Mouse (Mus musculus) regulatory T cell (primary cell): ENCODE data around the gene Prdm5.

Experiments
- in situ Hi-C: fragments of 300-600 bp; cut with MboI, MseI; formaldehyde crosslinking; loops from one replicate; pipeline ENCODE4 v1.15.1; 2025; ENCODE audit warnings: high pct_unique_total_duplicates

Gene Prdm5

DNA sequence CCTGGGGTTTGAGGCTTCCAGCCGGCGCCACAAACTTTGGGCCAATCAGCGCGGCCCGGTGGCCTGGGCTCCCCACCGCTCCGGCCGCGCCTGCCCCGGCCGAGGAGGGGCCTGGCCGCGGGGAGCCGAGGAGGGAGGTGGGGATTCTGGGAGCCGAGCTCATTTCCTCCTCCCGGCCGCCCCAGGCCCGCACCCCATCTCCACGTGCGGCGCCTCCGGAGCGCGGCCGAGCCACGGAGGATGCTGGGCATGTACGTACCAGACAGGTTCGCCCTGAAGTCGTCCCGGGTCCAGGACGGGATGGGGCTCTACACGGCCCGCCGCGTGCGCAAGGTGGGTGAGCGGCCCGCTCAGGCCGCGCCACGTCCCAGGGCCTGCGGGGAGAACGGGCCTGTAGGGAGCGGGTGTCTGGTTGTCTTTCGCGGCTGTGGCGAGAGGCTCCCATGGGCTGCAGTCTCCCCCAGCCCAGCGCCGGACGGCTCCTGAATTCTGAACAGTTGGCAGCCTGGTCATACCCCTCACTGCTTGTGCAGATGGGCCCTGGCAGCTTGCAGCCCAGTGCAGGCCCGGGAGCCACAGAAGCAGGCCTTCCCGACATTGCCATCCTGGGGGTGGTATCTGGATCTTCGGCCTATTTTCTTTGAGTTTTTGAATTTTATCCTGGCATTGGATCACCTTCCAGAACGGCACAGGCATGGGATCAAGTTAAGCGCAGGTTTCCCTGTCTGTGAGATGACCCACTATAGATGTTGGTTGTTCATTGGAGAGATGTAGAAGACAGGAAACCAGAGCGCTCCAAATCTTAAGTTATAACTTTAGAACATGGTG is at the start of gene Prdm5:
Gene Prdm5, plus strand, starts transcription at position 128 of the 828 bp plus-strand sequence.
- in situ Hi-C loops, result loop anchor here (5.0 kb wide), 1 partner anchor 97 kb away; no protein-coding TSS in a partner anchor

DNA sequence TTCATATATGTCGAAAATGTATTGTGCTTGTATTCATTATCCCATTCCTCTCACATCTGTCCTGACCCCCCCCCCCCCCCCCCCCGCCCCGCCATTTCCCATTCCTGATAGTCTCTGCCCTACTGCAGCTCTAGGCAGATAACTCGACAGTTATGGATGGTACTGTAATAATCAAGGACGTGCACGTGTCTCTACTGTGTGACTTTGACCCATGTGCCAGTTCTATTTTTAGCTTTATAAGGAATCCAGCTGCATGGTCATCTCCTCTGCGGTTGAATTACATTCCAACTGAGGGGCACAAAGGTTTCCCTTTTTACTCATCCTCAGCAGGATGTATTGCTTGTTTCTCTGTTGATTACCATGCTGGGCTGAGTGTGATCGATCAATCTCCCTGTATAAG is 39.3 kb upstream of the Prdm5 start:
- in situ Hi-C loops, result no loop called here

DNA sequence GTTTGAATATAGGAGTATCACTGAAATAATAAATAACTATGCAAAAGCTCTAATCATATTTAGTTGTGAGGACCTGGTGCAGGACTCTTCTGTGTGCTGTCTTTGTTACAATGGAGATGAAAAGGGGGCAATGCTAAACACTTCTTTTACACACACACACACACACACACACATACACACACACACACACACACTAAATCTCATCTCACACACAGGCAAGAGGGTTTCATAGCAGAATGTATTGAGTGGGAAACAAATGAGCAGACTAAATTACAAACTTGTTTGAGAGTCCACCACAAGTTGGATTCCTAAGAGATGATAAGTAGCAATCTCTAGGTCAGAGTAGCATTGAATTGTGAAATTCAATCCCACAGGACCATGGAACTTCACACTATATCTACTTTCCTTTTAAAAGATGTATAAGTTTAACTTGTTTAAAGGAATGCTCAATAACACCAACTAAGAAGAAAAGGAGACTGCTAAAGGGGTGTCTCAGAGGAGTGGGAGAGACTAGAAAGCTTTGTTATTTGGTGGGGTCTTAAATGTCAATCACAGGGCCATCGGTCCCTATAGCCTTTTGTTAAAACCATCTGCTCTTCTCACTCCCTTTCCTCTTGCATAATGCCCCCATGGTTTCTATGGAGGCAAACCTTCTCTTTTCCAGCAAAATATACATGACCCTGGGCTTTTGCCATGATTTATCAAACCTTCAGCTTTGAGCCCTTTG is 35.5 kb upstream of the Prdm5 start:
- in situ Hi-C loops, result no loop called here

DNA sequence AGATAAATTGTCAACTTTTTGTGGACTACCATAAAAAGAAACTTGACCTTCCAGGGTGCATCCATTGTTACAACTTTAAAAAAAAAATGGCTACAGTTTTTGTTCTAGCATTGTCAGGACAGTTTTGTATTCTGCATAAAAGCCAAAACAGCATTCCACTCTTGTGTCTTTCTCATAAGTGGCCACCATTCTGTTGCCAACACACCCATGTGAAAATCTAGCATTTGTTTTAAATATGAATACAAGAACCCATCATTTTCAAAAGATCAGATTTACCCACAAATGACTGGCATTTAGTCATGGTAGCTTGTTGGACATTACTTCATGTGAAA is 35.0 kb upstream of the Prdm5 start:
- in situ Hi-C loops, result no loop called here

DNA sequence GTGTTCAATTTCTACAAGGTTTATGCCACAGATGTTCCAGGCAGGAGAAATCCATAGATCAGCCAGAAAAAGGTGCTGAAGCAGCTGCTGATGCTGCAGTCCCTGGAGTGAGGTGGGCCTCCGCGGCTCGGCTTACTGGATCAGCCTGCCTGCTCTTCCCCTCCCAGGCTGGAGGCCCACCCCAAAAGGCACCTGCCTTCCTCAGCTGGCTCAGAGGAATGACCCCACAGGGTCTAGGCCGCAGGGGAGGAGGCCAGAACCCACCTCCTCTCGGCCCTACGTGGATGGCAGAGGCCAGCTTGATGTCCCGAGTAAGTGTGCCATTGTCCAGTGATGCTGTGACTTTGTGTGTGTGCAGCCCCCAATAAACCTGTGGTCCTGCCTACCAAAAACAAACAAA is 20.6 kb upstream of the Prdm5 start:
- in situ Hi-C loops, result no loop called here

DNA sequence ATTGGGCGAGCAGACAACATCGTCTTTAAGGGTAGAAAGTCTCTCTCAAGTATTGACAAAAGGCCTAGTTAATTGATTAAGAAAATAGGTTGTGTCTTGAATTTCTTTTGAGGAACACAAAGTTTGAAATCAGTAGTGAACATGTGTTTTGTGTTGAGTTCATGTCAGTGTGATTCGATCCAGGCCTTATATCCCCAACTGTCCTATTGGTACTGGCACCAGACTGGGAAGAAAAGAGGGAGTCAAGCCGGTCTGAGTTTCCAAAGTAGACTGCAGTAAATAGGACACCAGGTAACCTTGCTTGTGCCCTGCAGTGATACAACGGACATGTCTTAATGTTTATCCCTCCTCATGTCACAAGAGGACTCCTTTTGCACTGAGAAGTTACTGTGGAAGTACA is 19.6 kb upstream of the Prdm5 start:
- in situ Hi-C loops, result no loop called here

DNA sequence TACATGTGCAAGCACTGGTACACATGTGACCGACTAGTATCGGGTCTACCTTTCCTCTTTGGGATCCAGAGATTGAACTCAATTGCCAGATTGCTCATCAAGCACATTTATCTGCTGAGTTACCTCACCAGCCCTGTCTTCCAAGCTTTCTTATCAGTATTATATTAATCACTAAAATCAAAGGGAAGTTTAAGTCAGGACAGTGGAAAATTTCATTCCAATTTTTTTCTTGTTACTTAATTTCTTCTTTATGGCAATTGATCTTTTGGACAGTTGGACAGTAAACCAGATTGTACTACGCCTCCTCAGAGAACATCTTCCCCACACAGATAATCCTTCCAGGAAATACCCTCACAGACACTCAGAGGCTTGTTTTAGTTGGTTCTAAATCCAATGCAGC is 18.7 kb upstream of the Prdm5 start:
- in situ Hi-C loops, result no loop called here

DNA sequence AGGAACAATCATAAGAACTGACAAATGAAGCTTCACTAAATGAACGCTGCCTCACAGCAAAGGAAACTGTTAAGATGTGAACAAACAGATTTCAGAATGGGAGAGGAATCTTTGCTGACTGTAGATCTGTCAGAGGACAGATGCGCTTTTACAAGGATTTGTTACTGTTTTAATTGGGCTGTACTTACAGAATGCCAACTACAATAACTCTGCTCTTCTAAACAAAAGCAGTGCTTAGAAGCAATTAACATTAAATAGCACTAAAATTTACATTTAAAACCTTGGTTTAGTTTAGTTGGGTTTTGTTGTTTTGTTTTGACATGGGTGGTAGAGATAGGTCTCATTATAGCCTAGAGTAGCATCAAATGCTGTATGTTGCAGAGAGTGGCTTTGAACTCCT is 14.3 kb upstream of the Prdm5 start:
- in situ Hi-C loops, result no loop called here

DNA sequence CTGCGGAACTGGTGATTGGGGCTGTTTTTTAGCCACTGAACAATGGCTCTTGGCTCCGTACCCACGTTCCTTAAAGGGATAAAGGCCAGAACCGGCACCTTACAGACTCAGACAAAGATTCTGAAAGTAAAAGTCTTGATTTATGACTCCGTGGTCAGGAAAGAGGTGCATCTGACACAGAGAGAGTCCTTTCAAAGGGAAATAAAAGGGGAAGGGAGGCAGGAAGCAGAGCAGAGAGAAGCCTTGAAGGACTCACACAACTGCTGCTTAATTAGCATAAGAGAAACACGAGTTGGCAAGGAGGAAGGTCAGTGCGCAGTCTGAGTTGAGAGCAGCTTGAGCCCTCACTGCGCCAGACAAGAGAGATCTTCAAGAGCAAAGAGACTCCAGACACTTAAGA is 13.7 kb upstream of the Prdm5 start:
- in situ Hi-C loops, result no loop called here

DNA sequence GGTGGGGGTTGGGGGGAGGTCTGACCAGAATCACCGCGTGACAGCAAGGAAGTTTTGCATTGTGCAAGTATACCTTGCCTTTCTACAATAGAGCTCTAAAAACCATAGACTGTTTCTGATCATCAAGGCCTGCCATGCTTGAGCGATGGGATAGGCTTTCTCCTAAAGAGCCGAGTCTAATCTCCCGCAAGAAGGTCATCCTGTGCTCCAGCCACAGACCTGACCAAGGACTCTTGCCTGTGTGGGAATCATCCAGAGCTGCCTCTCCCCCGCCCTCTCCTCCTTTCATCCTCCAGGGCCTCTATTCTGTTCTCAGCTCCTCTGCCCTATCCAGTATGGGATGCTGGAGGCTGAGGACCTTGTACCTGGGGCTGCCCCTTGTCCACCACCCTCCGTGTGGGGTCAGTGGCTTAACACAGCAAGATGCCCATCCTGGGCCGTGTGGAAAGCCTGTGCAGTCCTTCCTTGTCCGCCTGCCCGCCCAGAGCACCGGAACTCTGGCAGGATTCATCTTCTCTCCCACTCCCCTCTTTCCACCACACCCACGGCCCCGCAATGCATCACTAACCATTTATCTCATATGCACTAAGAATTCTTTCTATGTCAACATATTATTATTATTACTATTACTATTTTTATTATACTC is 12.9 kb upstream of the Prdm5 start:
- in situ Hi-C loops, result no loop called here

DNA sequence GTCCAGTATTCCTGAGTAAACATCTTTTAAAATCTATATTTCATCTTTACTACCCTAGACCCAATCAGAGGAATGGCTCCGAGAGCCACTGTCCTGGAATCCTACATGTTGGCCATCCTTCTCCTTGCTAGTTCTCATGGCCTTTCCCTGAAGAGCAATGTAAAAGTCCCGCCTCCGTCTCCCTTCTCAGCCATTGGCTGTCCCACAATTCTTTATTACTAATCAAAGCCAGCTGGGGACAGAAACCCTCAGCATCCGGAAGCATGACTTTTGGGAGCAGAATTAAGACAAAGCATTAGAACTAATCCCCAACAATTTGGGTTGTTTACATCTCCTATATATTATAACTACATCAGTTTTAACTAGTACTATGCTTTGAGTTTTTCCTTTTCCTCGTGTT is 10.9 kb upstream of the Prdm5 start:
- in situ Hi-C loops, result no loop called here

DNA sequence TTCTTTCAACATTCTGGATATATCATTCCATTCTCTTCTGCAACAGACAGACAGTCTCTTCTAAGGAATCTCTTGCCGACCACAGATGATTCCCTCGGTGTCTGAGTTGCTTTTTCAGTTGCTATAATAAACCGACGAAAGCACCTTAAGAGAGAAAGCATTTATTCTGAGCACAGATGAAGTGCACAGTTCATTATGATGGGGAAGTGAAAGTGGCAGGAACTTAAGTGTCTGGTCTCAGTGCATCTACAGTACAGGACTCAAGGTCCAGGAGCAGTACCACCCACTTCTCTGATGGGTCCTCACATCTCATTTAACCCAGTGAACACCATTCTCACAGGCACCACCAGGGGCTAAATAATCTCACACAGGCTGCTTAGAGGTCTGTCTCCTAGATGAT is 5.2 kb upstream of the Prdm5 start:
- in situ Hi-C loops, result no loop called here

DNA sequence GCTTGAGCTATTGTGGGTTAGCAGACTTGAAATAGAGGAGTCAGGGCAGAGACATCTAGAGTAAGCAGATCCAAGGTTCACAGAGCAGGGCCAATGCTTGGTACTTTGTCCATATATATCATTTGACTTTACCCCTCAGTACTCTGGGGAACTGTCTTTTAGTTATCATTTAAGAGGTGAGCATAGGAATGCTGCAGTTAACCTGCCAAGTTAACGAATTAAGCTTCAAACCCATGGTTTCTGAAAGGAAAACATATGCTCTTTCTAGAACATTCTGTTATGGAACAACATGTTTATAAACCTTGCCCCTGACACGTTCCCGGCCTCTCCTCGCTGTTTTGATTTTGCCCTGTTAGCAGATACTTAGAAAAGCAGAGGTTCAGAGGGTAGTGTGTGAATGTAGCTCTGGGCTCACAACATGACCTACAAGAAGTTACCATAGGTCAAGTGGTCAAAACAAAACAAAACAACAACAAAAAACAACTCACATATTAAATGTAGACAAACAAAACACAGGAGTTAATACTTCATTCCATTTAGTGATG is 973 bp downstream of the Prdm5 start:
- in situ Hi-C loops, result loop anchor here (5.0 kb wide), 1 partner anchor 97 kb away; no protein-coding TSS in a partner anchor

DNA sequence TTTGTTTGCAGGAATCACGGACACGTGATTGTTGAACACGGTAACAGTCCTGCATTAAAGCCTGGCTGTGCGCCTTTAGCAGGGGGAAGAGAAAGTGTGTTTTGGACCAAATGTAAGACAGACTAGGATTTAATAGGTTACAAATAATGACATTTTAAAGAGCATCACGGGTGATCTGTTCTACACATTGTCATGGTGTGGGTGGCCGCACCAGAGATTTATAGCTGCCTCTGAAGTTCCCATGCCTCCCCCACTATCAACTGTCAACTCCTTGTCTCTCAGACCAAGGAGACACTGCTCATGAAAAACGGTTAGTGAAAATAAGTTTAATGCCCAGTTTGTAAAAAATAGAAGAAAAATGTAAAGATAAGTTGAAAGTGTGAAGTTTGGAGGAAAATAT is 2.7 kb downstream of the Prdm5 start:
- in situ Hi-C loops, result no loop called here

DNA sequence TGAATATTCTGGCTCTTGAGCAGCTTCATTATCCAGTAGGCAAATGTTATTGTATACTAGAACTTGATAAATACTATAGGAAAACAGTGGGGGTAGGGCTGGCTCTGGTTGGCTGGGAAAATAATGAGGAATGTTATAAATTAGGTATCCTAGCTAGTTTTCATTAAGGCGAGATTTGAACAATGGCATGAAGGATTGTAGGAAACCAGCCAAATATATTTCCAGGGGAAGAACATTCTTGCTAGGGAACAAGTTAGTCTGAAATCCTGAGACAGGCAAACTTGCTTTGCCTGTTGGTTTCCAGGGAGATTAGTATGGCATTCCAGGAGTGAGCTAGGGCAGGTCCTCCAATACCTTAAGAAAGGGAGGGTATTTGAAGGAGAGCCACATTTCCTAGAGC is 4.9 kb downstream of the Prdm5 start:
- in situ Hi-C loops, result no loop called here

DNA sequence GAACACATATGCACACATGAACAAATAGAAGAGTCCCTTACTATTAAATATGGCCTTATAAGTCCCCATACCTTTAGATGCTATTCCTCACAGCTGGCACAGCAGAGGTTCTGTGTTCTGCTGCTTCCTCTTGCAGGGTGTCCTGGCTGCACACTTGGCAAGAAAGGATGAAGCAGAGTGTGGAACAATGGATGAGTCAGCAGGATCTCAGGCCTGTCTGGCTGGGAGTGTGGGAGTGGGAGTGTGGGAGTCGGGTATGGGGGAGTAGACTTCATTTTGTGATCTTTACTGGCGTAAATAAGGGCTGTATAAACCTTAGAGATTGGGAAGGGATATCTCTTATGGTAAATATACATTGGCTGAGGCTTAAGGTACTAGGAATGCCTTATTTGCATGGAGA is 14.1 kb downstream of the Prdm5 start:
- in situ Hi-C loops, result no loop called here

DNA sequence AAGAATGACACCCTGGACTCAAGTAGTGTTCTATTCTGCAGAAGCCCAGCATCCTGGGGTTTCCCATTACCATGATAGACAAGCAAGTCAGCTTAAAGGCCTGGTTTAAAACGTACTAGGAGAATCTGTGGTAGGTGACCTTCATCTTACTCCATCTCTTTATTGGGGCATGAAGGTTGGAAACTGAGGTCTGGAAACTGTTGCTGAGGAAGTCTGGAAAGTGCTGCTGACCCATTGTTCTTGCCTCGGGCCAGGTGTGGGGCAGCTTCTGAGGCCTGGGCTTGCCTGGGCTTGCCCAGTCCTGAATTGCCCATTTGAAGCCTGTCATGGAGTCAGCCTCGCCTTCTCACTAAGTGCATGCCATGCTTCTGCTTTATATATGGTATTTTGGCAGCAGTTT is 17.8 kb downstream of the Prdm5 start:
- in situ Hi-C loops, result no loop called here

DNA sequence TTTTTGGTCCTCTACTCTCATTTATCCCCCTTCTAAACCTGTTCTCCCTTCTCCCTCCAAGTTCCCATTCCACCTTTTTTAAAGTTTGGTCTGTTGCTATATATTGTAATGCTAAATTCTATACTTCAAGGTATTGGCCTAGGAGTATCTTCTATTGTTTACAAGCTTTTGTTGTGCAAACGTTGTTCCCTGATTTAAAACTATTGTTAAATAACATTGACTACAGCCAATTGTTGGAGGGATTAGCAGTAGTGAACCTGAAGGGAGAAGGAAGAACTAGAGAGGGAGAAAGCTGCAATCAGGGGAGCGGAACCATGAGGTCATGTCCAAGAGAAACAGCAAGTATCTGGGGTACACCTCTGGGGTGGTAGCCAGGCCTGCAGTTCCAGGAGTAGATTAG is 18.5 kb downstream of the Prdm5 start:
- in situ Hi-C loops, result no loop called here

DNA sequence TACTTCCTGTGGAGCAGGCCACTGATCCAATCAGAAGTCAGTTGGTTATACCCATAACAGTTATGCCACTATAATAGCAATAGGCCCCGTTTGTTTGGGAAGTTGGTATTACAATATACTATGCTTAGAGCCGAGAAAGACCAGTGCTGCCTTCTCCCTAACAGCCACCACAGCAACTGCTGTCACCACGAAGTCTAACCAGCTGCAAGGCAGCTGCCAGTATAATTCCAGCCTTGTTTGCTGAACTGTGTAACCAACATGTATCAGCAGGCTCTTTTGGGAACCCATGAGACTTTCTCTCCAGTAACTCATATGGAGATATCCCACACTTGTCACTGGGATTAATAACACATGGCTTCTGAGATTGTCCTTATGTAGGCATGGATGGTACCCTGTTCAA is 19.6 kb downstream of the Prdm5 start:
- in situ Hi-C loops, result no loop called here

DNA sequence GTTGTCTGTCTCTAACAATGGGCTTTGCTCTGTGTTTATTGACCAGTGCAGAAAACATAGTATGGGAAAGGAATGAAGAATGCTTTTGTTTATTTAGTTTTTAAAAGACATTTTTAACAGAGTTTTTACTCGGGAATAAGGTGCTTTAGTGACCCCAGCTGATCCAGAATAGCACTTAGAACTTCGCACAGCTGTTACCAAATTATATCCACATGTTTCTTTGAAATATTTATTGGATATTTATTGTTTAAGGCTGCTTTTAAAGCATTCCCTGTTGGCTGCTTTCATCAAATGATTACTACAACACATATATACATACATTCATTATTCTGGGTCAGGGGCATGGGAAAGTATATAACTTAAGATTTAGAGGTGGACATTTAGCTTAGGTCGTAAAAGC is 32.9 kb downstream of the Prdm5 start:
- in situ Hi-C loops, result no loop called here

DNA sequence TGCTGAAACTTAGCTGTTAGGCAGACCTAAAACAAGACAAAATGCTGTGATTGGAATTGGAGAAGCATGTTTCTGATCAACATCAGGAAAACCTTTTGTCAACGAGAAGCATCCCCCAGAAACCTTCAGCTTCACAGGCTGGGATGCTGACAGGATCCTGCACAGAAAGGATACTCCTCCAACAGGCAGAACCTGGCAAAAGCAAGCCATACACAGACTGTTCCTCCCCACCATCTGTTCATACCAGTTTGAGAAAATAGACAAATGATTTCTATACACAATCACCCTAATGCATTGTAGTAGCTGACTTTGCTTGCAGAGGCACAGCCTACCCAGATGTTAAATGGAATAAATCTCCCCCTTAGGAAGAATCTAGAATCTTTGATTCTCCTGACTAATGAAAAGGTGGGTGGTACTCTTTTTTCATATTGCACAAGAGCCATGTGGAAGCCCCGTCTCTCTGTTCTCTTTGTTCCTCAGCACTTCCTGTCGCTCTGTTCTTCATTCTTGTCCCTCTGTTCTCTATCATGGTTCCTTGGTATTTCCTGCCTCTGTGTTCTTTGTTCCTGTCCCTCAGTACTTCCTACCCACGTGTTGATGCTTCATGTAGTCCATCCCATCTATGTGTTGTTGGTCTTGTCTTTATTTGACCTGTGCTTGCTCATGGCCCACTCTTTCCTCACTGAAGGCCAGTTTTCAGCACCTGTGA is 39.4 kb downstream of the Prdm5 start:
- in situ Hi-C loops, result no loop called here

DNA sequence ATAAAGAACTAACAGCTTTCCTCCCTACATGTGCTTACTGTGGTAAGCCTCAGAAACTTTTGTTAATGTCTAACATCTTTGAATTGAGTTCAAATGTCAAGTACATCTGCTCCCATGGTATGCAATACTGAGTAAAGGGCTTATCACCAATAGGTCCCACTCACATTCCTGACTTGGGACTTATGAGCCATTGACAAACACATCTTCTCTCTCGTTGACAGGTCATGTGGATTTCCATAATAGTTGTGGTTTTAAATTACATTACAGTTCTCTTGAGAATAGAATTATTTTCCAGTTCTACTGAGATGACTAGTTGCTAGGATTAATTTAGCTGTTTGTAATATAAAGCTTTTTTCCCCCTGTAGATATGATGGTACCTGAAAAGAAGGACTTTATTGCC is 49.9 kb downstream of the Prdm5 start:
- in situ Hi-C loops, result no loop called here
